Mouse (Mus musculus): ENCODE measurements at regions not wholly inside any gene's neighbourhood (a gene's known extent, or its start where the extent isn't known, plus 50 kb on each side); places are given as distances from the start of the nearest gene placed in this dataset.
"Not testable (repeated sequence)": the region's sequence is repeated elsewhere in the genome, so short reads cannot be mapped to it uniquely, and the experiment has no call there.

DNA sequence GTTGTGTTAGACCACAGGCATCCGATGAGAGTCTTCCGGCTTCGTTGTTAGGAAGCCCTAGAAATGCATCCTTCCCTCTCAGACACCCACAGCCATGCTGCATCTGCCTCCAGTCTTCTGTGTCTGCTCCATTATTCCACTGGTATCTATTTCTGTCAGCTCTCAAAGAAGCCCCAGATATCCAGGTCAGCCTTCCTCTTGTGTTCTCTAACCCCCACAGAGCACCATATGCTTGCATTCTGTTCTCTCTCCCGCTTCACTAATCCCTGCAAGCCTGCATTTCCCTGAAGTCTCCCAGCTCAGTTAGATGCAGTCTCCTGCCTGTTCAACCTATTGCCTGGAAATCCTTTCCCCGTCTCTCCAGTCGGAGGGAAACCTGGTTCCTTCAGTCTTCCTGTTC, 53.6 kb upstream of the Wdfy3 start:
- in situ Hi-C loops (cut with MboI; ENCODE audit: low pct_unique_long_range_greater_than_20kb in 1 of 2, low sequenced_read_pairs in 2 of 2, unreplicated experiment in 1 of 2), result no loop called here

DNA sequence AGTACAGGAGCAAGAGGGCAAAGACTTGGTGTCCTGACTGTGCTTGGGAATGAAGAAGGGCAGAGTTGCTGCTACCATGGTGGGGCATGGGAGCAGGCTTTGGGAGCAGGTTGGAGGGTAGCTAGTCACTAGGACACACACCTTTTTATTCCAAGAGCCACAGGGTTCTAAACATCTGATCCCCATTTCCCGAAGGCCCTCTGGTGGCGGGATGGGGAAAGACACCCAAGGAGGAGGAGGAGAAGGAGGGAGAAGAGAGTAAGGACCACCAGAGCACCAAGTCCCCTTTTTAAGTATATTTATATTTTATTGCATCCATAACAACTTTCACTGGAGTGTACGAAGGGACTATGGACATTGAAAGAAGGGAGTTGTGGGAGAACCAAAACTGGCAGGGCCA, 57.0 kb upstream of the Wdfy3 start:
- in situ Hi-C loops (cut with MboI; ENCODE audit: low pct_unique_long_range_greater_than_20kb in 1 of 2, low sequenced_read_pairs in 2 of 2, unreplicated experiment in 1 of 2), result no loop called here

DNA sequence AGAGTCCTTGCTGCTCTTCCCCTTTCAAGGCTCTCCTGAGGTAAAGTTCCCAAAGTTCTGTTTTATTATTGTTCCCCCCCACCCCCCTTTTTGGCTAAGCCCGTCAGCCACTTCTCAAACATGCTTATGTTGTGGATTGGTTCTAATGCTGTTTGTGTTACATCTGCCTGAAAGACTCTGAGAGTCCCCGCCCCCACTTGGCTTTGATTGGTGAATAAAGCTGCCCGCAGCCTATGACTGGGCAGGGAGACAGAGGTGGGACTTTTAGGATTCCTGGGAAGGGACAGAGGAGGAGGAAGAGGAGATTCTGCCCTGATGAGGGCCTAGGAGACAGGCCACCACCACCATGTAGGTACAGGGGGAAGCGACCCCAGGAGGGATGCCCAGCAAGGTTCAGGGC, 78.3 kb upstream of the Wdfy3 start:
- in situ Hi-C loops (cut with MboI; ENCODE audit: low pct_unique_long_range_greater_than_20kb in 1 of 2, low sequenced_read_pairs in 2 of 2, unreplicated experiment in 1 of 2), result no loop called here

DNA sequence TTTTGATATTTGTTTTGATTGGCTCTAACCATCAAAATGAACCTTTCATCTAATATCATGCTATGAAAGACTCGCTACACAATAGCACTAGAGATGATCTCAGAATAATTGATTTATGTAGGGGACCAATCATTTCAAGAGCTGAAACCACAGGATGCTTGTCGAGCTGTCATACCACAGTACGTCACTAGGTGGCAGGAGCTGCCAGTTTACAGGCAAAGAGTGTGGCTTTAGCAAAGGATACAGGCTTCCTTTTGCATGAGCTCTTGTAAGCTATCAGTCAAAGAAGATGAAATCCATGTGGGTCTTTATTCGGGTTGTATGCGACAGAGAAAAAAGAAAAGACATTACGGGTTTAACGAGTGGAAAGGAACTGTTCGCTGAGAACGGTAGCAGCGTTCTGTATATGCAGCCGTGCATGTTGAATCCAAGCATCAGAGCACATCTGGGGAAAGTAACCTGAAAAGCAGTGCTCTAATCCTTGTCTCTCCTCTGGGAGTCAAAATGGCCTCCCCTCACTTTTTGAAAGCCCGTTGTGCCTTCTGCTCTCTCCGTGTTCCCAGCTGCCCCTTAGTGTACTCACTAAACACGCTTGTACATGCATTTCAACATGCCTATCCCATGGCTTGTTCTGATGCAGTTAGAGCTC, 79.9 kb upstream of the Wdfy3 start:
- in situ Hi-C loops (cut with MboI; ENCODE audit: low pct_unique_long_range_greater_than_20kb in 1 of 2, low sequenced_read_pairs in 2 of 2, unreplicated experiment in 1 of 2), result no loop called here

DNA sequence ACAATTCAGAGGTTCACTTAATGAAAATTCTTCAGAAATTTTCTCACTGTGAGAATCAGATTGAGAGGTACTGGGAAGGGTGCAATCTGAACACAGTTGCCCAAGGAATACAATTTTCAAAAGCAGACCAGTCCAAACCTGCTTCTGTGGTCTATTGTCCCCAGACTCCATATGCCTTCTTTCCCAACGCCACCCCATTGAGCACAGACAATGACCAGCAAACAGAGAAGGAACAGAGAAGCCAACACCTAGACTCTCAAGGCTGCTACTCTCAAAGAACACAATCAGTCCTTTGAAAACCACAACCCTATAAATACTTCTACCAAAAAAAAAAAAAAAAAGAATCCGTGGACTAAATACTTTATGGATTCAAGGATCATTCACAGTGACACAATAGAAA, 89.9 kb upstream of the Wdfy3 start:
- in situ Hi-C loops (cut with MboI; ENCODE audit: low pct_unique_long_range_greater_than_20kb in 1 of 2, low sequenced_read_pairs in 2 of 2, unreplicated experiment in 1 of 2), result no loop called here

DNA sequence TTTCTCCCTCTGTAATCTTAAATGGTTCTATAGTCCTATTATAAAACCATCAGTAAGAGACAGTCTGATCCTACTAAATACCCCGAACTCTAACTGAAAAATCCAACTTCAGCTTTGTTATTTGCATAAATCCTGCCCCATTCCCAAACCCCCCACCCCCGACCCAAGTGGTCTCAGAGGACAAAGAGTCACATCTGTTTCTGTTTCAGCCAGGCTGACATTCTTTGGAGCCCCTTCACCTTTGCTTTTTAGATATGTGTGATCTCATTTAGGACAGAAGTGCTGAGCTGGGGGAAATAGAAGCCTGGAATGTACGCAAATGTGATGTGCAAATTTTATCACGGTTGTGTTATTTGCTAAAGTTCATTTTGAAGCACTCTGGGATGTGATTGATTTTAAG, 98.3 kb upstream of the Wdfy3 start:
- in situ Hi-C loops (cut with MboI; ENCODE audit: low pct_unique_long_range_greater_than_20kb in 1 of 2, low sequenced_read_pairs in 2 of 2, unreplicated experiment in 1 of 2), result no loop called here

DNA sequence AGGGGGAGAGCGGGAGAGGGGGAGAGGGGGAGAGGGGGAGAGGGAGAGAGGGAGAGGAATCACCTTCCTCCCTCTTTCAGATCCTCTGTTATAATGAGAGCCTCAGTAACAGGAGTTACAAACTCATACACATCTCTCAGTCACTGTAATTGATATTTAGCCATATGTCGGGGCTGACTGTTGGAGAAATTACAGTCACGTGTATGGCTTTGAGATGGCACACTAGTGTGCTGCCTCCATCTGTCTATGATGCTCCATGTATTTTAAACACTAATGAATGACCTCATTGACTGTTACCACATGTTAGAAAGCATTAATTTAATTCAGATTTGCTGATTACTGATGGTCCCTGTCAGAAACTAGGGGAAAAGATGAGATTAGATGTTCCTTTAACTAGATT, 102.1 kb upstream of the Wdfy3 start:
- in situ Hi-C loops (cut with MboI; ENCODE audit: low pct_unique_long_range_greater_than_20kb in 1 of 2, low sequenced_read_pairs in 2 of 2, unreplicated experiment in 1 of 2), result no loop called here

DNA sequence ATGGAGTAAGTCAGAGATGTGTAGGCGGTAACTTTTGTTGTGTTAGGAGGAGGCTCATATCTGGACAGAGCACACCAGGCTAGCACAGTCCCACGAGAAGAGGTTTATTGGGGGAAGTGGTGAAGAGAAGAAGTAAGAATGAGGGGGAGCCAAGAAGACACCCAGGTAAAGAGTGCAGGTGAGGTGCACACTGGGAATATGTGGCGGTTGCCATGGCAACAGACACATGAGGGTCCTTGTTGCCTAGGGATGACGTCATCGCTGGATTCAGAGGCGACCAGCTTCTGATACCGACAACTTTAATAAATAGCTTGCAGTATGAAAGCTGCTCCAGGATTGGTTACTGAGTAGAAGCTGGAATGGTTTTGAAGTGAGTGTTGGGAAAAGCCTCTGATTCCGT, 110.5 kb upstream of the Wdfy3 start:
- in situ Hi-C loops (cut with MboI; ENCODE audit: low pct_unique_long_range_greater_than_20kb in 1 of 2, low sequenced_read_pairs in 2 of 2, unreplicated experiment in 1 of 2), result no loop called here

DNA sequence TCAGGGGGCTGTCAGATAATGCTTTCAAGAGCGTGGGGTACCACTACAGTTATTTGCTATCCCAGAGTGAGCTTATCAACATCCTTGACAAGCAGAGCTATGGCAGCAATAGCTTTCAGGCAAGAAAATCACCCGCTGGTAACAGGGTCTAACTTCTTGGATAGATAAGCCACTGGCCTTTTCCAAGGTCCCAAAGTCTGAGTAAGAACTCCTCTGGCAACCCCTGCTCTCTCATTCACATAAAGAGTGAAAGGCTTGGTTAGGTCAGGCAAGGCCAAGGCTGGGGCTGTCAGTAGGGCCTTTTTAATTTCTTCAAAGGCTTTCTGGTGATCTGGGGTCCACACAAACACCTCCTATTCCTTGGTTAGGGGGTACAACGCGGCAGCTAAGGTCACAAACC, 119.2 kb upstream of the Wdfy3 start:
- in situ Hi-C loops (cut with MboI; ENCODE audit: low pct_unique_long_range_greater_than_20kb in 1 of 2, low sequenced_read_pairs in 2 of 2, unreplicated experiment in 1 of 2), result not testable (repeated sequence)

DNA sequence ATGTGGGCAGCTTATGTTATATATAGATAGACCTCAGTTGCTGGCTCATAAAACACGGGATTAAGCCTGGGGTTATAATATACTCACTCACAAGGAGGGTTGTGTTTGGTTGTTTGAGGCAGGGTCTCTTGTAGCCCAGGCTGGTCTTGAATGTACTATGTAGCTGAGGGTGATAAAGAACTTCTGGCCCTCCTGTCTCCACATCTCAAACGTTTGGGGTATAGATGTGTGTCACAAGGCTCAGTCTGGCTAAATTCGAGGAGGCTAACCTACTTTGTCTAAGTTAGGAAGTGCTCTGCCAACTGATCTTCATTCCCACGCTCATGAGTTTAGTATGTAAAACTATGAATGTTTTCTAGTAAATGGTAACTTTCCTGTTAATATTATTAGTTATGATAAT, 136.7 kb upstream of the Wdfy3 start:
- in situ Hi-C loops (cut with MboI; ENCODE audit: low pct_unique_long_range_greater_than_20kb in 1 of 2, low sequenced_read_pairs in 2 of 2, unreplicated experiment in 1 of 2), result loop anchor here in 1 of 2 experiments (10.0 kb wide), 1 partner anchor 488 kb away; no protein-coding TSS in a partner anchor

DNA sequence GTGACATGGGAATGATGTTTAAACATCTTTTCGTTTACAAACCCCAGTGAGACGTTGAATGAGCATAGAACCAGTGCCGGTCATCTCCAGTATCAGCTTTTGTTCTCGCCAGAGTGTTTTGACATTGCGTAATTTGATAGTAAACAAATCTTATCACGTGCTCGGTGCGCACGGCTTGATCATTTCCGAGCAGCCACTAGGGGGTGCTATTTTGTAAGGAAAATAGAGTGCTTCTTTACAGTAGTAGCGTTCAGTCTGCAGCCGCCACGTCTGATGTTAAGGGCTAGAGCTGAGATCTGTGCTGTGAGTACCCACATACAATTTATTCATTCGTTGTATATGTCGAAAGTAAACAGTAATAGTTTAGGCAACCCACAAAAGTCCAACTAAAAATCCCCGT, 137.2 kb upstream of the Wdfy3 start:
- in situ Hi-C loops (cut with MboI; ENCODE audit: low pct_unique_long_range_greater_than_20kb in 1 of 2, low sequenced_read_pairs in 2 of 2, unreplicated experiment in 1 of 2), result loop anchor here in 1 of 2 experiments (10.0 kb wide), 1 partner anchor 488 kb away; no protein-coding TSS in a partner anchor

DNA sequence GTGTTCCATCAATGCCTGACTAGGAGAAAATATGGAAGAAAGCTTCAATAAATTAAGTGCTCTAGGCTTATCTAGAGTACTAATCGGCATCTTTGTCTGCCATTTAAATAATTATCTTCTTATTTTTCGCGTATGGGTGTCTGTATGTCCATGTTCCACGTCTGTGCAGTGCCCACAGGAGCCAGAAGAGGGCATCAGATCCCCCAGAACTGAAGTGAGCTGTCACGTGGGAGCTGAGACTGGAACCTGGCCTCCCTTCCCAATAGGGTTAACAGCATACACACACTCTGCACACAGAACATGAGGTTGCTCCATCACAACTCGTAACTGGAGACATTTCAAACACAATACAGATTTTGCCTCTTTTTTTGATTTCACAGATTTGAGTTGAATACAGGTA, 143.4 kb upstream of the Wdfy3 start:
- in situ Hi-C loops (cut with MboI; ENCODE audit: low pct_unique_long_range_greater_than_20kb in 1 of 2, low sequenced_read_pairs in 2 of 2, unreplicated experiment in 1 of 2), result no loop called here

DNA sequence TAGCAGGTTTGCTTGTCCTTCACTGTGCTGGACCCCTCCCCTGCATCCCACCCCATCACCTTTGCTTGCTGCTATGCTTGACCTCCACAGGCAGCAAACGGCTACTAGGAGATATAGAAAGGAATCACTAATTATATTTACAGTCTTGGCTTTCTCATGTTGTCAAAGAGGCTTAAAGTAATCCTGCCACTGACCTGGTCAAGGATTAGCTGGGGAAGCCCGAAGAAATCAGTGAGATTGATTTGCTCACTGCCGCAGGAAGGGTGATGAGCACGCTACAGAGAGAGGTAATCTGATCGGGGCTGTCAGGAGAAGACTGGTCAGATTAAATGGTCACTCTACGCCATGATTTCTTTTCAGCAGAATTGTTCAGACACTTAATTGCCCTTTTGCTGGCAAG, 157.4 kb upstream of the Wdfy3 start:
- in situ Hi-C loops (cut with MboI; ENCODE audit: low pct_unique_long_range_greater_than_20kb in 1 of 2, low sequenced_read_pairs in 2 of 2, unreplicated experiment in 1 of 2), result no loop called here

DNA sequence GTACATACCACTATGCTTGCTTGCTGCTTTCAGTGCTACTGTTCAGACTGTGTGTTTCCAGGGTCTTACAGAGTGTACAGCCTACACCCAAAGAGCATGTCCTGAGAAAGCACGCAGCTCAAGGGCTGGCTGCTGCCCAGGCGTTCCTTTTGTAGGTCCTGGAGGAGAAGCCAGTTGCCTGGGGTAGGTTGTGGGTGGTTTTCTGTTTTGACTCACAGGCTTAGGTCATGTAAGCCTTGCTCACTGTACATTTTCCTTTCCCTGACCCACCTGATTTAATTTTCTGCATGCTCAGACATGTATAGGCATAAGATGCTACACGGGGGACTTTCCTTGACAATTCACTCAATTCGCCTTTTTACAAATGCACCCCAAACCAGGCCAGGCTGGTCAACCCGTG, 172.9 kb upstream of the Wdfy3 start:
- in situ Hi-C loops (cut with MboI; ENCODE audit: low pct_unique_long_range_greater_than_20kb in 1 of 2, low sequenced_read_pairs in 2 of 2, unreplicated experiment in 1 of 2), result no loop called here

DNA sequence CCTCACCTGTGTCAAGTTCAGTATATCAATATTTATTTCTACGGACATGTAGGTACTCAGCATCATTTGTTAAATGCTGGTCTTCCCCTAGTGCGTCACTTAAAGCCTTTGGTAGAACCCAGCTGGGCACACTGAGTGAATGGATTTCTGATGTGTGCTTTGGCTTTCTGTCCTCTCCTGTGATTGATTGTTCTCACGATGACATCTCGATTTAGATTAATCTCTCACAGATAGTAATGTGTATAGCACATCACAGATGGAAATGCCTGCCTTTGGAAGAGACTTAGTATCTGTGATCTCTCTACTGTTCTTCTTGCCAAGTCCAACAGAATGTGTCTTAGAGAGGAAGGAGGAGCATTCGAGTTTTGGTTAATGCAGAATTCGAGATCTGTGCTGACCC, 175.0 kb upstream of the Wdfy3 start:
- in situ Hi-C loops (cut with MboI; ENCODE audit: low pct_unique_long_range_greater_than_20kb in 1 of 2, low sequenced_read_pairs in 2 of 2, unreplicated experiment in 1 of 2), result no loop called here

DNA sequence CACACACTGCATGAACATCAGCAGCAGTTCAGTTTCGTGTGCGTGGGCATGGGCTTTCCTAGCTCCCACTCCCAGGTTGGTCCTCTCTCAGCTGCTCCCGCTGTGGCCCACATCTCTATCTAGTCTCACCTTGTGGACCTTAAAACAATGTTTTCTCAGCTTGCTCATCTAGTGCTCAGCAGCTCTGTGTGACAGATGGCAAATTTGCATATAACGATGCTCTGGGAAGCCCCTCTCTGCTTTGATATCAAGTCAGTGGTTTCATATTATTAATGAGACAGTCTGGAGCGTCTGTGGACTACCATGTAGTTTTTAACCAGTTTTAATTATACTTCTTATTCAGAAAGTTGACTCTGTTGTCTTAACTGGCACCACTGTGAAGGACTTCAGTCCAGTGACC, 179.0 kb upstream of the Wdfy3 start:
- in situ Hi-C loops (cut with MboI; ENCODE audit: low pct_unique_long_range_greater_than_20kb in 1 of 2, low sequenced_read_pairs in 2 of 2, unreplicated experiment in 1 of 2), result no loop called here

DNA sequence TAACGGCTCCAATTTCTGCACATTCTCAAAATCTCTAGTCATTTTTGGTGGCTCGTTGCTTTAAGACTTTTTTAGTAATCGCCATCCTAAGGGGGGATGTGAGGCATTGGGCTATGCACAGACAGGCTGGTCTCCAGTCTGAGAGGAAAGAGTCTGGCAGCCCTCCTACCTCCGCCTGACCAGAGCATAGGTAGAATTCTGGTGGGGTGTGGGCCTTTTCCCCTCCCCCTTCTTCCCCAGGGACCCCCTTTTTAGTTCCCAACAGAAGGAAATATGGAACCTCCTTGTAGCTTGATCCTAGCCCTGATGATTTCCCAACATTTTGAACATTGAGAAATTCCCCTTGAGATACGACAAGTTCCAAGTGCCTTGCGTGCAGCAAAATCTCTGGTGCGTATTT, 181.4 kb upstream of the Wdfy3 start:
- in situ Hi-C loops (cut with MboI; ENCODE audit: low pct_unique_long_range_greater_than_20kb in 1 of 2, low sequenced_read_pairs in 2 of 2, unreplicated experiment in 1 of 2), result no loop called here

DNA sequence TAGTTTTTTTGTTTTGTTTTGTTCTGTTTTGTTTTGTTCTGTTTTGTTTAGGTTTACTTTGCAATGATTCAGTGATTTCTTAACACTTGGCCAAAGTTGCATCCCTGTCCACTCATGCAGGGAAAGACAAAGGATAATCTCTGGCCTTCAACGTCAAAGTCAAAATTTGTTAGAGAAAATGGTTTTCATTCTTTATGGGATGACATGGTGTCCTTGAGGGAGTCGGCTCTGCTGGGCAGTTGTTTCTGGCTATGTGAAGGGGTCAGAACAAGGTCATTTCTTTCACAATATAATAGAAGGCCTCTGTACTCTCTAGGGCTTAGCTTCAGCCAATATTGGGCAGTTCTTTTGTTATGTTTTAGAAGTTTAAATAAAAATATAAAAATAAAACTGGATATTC, 184.1 kb upstream of the Wdfy3 start:
- in situ Hi-C loops (cut with MboI; ENCODE audit: low pct_unique_long_range_greater_than_20kb in 1 of 2, low sequenced_read_pairs in 2 of 2, unreplicated experiment in 1 of 2), result no loop called here

DNA sequence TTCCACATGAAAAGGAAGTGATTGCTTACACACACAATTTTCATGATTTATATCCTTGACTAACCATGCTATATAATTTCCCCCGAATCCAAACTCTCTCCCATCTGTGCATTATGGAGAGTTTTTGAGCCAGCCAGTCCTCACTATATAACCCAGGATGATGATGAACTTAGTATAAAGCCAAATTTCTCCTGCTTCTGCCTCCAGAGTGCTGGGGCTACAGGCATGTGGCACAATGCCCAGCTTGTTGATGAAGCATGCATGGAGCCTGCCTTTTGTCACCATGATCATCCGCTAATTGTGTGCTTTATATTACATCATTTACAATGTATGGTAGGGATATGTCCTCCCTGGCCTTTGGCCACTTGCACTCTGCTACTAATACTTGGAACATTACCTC, 187.4 kb upstream of the Wdfy3 start:
- in situ Hi-C loops (cut with MboI; ENCODE audit: low pct_unique_long_range_greater_than_20kb in 1 of 2, low sequenced_read_pairs in 2 of 2, unreplicated experiment in 1 of 2), result no loop called here

DNA sequence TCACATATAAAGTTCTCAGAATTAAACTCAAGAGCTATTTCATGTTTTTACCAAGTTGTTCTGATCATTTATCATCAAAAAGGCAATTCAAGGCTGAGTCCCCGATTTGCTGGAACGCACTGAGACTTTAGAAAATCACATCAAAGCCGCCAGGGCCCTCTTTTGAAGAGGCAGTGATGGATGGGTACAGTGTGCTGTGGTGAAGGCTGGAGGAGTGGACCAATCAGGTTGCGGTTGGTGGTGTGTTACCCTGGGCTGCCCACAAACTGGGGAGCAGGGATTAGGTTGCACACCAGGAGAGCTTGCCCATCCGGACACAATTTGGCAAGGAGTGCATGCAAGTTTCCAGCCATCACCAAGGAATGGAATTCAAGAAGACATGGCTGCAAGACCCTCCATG, 191.9 kb upstream of the Wdfy3 start:
- in situ Hi-C loops (cut with MboI; ENCODE audit: low pct_unique_long_range_greater_than_20kb in 1 of 2, low sequenced_read_pairs in 2 of 2, unreplicated experiment in 1 of 2), result no loop called here

DNA sequence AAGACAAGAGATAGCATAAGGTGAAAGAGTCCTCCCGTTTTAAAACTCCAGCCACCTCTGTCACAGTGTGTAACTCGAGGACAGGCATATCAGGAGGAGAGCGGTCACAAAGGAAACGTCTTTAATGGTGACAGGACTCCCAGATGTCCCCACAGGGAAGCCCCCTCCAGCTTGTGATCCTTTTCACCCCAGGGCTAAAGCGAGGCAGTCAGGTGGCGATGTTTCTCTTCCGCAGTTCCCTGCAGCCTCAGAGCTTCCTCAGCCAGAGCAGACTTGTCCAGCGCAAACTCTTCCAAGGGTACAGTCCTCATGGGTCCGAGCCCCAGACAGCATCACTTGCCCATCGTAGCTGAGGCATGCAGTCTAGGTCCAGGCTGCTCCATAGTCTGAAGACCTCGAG, 196.7 kb upstream of the Wdfy3 start:
- in situ Hi-C loops (cut with MboI; ENCODE audit: low pct_unique_long_range_greater_than_20kb in 1 of 2, low sequenced_read_pairs in 2 of 2, unreplicated experiment in 1 of 2), result no loop called here
